Mouse (Mus musculus) stomach, postnatal 0 days (tissue): ENCODE results near the gene Cpsf4l.

Experiments used
- CTCF ChIP-seq: IDR thresholded peaks from 2 replicates; pipeline ENCODE4 v1.5.1; 2016; ENCODE audit warnings: antibody characterized with exemption, low read depth, mild to moderate bottlenecking, moderate library complexity
- EP300 ChIP-seq: optimal IDR thresholded peaks from 2 replicates; pipeline ENCODE3; 2016; ENCODE audit warnings: antibody characterized with exemption

DNA sequence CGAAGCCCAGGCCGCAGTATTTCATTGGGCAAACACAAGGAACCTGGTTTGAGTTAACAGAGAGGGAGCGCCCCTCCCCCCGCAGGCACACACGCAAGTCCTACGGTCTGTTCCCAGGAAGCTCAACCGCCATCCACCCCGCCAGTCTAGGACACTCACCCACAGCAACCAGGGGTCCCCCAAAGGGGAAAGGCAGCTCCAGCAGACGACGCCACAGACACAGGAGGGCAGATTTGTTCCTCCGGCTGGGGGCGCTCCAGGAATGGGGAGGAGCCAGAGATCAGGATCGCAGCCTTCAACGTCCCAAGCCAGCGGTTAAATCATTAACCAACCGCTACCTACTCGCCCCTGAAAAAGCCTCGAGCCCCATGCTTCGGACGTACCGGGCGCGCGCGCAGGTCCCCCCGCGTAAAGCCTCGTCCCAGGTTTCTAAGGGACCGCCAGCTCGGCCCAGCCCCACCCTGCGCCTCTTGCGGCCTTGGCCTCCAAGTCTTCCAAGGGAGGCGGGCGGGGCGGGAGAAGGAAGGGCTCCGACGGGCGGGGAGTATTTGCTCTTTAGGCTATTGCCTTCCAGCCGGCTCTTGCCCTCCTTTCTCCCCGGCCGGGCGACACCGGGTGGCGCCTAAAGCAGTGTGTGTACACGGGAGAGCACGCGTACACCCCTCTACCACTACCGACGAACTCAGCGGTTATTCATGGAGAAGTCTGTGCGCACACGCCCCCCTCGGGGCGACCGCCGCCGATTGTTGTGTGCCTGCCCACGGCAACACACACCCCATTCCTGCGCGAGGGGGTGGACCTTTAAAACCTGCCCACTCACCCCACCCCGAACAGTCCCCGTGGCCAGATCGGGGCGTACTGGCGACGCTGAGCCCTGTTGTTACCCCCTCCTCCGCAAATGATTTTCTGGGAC, 41.0 kb upstream of the Cpsf4l start:
- TF ChIP-seq CTCF (peak; percentile 73), EP300 (no peak)
